Mouse (Mus musculus) 416B (cell line): Measurements from ENCODE around the gene 4930432K21Rik.

ENCODE experiments used
- DNase-seq: peaks from one replicate; pipeline ENCODE4 v3.0.0; 2011; ENCODE audit warnings: low read depth

4930432K21Rik gene

GRCm38 (mm10) chr8:84148531-84148850 lies 666 bp downstream of the 4930432K21Rik start:
- no peak for DNase-seq

GRCm38 (mm10) chr8:84149181-84149580 lies 1.4 kb downstream of the 4930432K21Rik start:
- DNase-seq, result no peak

GRCm38 (mm10) chr8:84157620-84158019 lies 9.8 kb downstream of the 4930432K21Rik start:
- peak; percentile 30 for DNase-seq

- DNase-seq, result no peak
Observed at GRCm38 (mm10) chr8:84167696-84168095, 19.9 kb downstream of the 4930432K21Rik start.

GRCm38 (mm10) chr8:84170096-84170495 lies 22.3 kb downstream of the 4930432K21Rik start:
- no peak for DNase-seq

- DNase-seq, result peak; percentile 37
Observed at GRCm38 (mm10) chr8:84173861-84174260, 26.0 kb downstream of the 4930432K21Rik start.

- no peak for DNase-seq
Observed at GRCm38 (mm10) chr8:84176560-84176959, 28.7 kb downstream of the 4930432K21Rik start.

- no peak for DNase-seq
Observed at GRCm38 (mm10) chr8:84177405-84177804, 29.6 kb downstream of the 4930432K21Rik start.

- no peak for DNase-seq
Observed at GRCm38 (mm10) chr8:84178592-84178991, 30.8 kb downstream of the 4930432K21Rik start.

- no peak for DNase-seq
Observed at GRCm38 (mm10) chr8:84179946-84180345, 32.1 kb downstream of the 4930432K21Rik start.

GRCm38 (mm10) chr8:84180530-84181190 lies 32.8 kb downstream of the 4930432K21Rik start:
- DNase-seq, result no peak

- DNase-seq, result no peak
Observed at GRCm38 (mm10) chr8:84182833-84183232, 35.0 kb downstream of the 4930432K21Rik start.

- DNase-seq, result no peak
Observed at GRCm38 (mm10) chr8:84183261-84184084, 35.6 kb downstream of the 4930432K21Rik start.

- no peak for DNase-seq
Observed at GRCm38 (mm10) chr8:84184085-84185043, 36.5 kb downstream of the 4930432K21Rik start.

- DNase-seq, result no peak
Observed at GRCm38 (mm10) chr8:84185117-84185516, 37.3 kb downstream of the 4930432K21Rik start, which contains the start of gene Nanos3. Nanos3 (minus strand) TSS chr8:84185217.

- peak; percentile 85 for DNase-seq
Observed at GRCm38 (mm10) chr8:84186547-84186946, 38.7 kb downstream of the 4930432K21Rik start.

- DNase-seq, result peak; percentile 84
Observed at GRCm38 (mm10) chr8:84187065-84187755, 39.4 kb downstream of the 4930432K21Rik start.

- DNase-seq, result no peak
Observed at GRCm38 (mm10) chr8:84188671-84189070, 40.8 kb downstream of the 4930432K21Rik start.

- no peak for DNase-seq
Observed at GRCm38 (mm10) chr8:84189603-84190002, 41.8 kb downstream of the 4930432K21Rik start.

GRCm38 (mm10) chr8:84190191-84190867 lies 42.5 kb downstream of the 4930432K21Rik start:
- DNase-seq, result peak; percentile 78

GRCm38 (mm10) chr8:84192023-84192422 lies 44.2 kb downstream of the 4930432K21Rik start:
- peak; percentile 95 for DNase-seq
